ENCODE assay signal across 10 mouse cellular contexts in the genomic region with DNA sequence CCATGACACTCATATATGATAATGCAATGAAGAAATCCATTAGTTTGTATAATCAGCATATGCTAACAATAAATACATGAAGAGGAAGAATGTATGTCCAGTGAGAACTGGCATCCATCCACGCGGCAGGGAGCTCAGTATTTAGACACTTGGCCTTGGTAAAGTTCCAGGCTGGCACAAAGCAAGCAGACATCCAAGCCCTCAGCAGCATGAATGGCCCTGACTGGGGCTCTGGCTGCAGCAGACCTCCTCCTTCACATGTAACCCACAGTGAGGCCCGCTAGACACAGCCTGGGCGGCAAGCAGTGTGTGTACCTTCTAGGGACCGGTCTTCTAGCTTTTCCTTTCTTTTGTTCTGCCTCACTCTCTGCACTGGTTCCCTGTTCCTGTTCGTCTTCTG. TPM values are rescaled to one million over a fixed set of nuclear protein-coding genes. Genes with fewer than 3 reads are reported as not detected.
DNase-seq lines count a peak whose midpoint lies in the region; ATAC-seq and TF ChIP-seq lines count a peak whose summit lies in the region.
"Had no signal": no experiment of that assay in that cellular context is flagged by ENCODE, and none has a peak within 500 bp of the region (broad histone marks: within the 10 kb centered on the region; RNA-seq: fewer than 3 reads in every experiment).

No protein-coding gene starts in this region.

- TF ChIP-seq CTCF in lung, postnatal 0 days (IDR thresholded peaks at IDR 0.05): no peak

- H3K4me2 ChIP-seq in lung, embryonic 16.5 days (ENCODE audit: low read depth, low read length): no peak overlapping the region
- no peak overlapping the region for H3K4me2 ChIP-seq in lung, postnatal 0 days (replicated peaks; ENCODE audit: low read depth, low read length)
- no peak overlapping the region for H3K4me2 ChIP-seq in hindbrain, embryonic 16.5 days (ENCODE audit: low read length)

- no peaks in the 10 kb centered on the region for H3K4me1 ChIP-seq in lung, embryonic 16.5 days (replicated peaks; ENCODE audit: control insufficient read depth, insufficient read depth, low read length)
- H3K4me1 ChIP-seq in lung, postnatal 0 days (ENCODE audit: insufficient read depth, low read depth, low read length): no peaks in the 10 kb centered on the region
- no peaks in the 10 kb centered on the region for H3K4me1 ChIP-seq in hindbrain, embryonic 16.5 days (ENCODE audit: control insufficient read depth, insufficient read depth, low read depth, low read length)

- H3K9ac ChIP-seq in lung, embryonic 16.5 days (ENCODE audit: low read length): no peak overlapping the region
- H3K9ac ChIP-seq in lung, postnatal 0 days (replicated peaks; ENCODE audit: low read depth): no peak overlapping the region
- no peak overlapping the region for H3K9ac ChIP-seq in hindbrain, embryonic 16.5 days (ENCODE audit: low read depth, low read length)

- no peak overlapping the region for H3K4me3 ChIP-seq in lung, embryonic 16.5 days (ENCODE audit: low read length)
- no peak overlapping the region for H3K4me3 ChIP-seq in lung, postnatal 0 days (ENCODE audit: low read depth, low read length)
- no peak overlapping the region for H3K4me3 ChIP-seq in hindbrain, embryonic 16.5 days (ENCODE audit: low read length)
- H3K4me3 ChIP-seq: megakaryocyte, embryonic 14.5 days had no signal

- intact Hi-C loops in gastrocnemius, postnatal 36 days (cut with DNase I): no loop called here

- DNase-seq in gastrocnemius, adult 18-20 months (ENCODE audit: low spot score): peak; percentile 57
- no peak for DNase-seq in gastrocnemius, postnatal 36 days
- DNase-seq in lung, postnatal 0 days (ENCODE audit: low spot score): no peak
- peak; percentile 76 for DNase-seq in cerebellum, adult 11 months
- DNase-seq in lung, postnatal 14 days: no peak
- DNase-seq in thymus, postnatal 14 days: no peak
- DNase-seq: kidney, postnatal 10 days had no signal

- H3K27ac ChIP-seq in lung, embryonic 16.5 days (ENCODE audit: low read length): 0 out of 2 replicates have a peak overlapping the region, but pooled peaks have one; percentile 8
- no peak overlapping the region for H3K27ac ChIP-seq in lung, postnatal 0 days (ENCODE audit: low read length)
- H3K27ac ChIP-seq in hindbrain, embryonic 16.5 days (ENCODE audit: low read depth, low read length): peak overlapping the region; percentile 10; the same call in 1 of the 2 replicates

- H3K36me3 ChIP-seq in lung, embryonic 16.5 days (ENCODE audit: control insufficient read depth, insufficient read depth, low read length): peaks cover 49% of the 10 kb centered on the region
- H3K36me3 ChIP-seq in lung, postnatal 0 days (ENCODE audit: insufficient read depth, low read length): peaks cover 21% of the 10 kb centered on the region; the same call in 1 of the 2 replicates
- peaks cover 29% of the 10 kb centered on the region for H3K36me3 ChIP-seq in hindbrain, embryonic 16.5 days (ENCODE audit: control insufficient read depth, insufficient read depth, low read length)

- no peak for TF ChIP-seq EP300 in lung, postnatal 0 days (IDR thresholded peaks at IDR 0.05)

- H3K27me3 ChIP-seq in lung, embryonic 16.5 days (ENCODE audit: control insufficient read depth, insufficient read depth, low read depth, low read length): no peaks in the 10 kb centered on the region
- H3K27me3 ChIP-seq in lung, postnatal 0 days (replicated peaks; ENCODE audit: insufficient read depth, low read length): no peaks in the 10 kb centered on the region
- H3K27me3 ChIP-seq in hindbrain, embryonic 16.5 days (replicated peaks; ENCODE audit: control insufficient read depth, insufficient read depth, low read length): no peaks in the 10 kb centered on the region
- H3K27me3 ChIP-seq: megakaryocyte, embryonic 14.5 days had no signal

- WGBS in lung, embryonic 16.5 days: 86% methylated on average over 6 of the region's 6 CpGs
- WGBS in lung, postnatal 0 days: 76% methylated on average over 6 of the region's 6 CpGs
- WGBS in hindbrain, embryonic 16.5 days: 70% methylated on average over 6 of the region's 6 CpGs

- ATAC-seq in lung, embryonic 16.5 days (ENCODE audit: low read depth): peak; percentile 34; the same call in 1 of the 2 replicates
- no peak for ATAC-seq in lung, postnatal 0 days
- ATAC-seq in hindbrain, embryonic 16.5 days: peak; percentile 89

- H3K9me3 ChIP-seq in lung, embryonic 16.5 days (ENCODE audit: control insufficient read depth, low read length): no peaks in the 10 kb centered on the region
- no peaks in the 10 kb centered on the region for H3K9me3 ChIP-seq in lung, postnatal 0 days (ENCODE audit: low read length)
- H3K9me3 ChIP-seq in hindbrain, embryonic 16.5 days (ENCODE audit: control insufficient read depth, low read length): no peaks in the 10 kb centered on the region
- H3K9me3 ChIP-seq: megakaryocyte, embryonic 14.5 days had no signal

RNA-seq across cellular contexts. Expression of a gene that starts 34.1 kb away (rescaled TPM):
- 10 to 100 TPM; 29.8 to 39.6 TPM for total RNA-seq in gastrocnemius, adult 18-20 months (2021)
- 10 to 100 TPM; 22.4 to 39.9 TPM for total RNA-seq in gastrocnemius, postnatal 36 days (2021)
- 53.7 and 58.9 TPM in 2 replicates for polyA plus RNA-seq in lung, embryonic 16.5 days (2015; fragmentation: Nextera tagmentation; extraction: Ambion mirVana)
- polyA plus RNA-seq in lung, postnatal 0 days (2015; fragmentation: Nextera tagmentation; extraction: Ambion mirVana): 38.0 and 39.9 TPM in 2 replicates
- 34.0 and 35.3 TPM in 2 replicates for polyA plus RNA-seq in hindbrain, embryonic 16.5 days (2015; fragmentation: Nextera tagmentation; extraction: Ambion mirVana)

Comparison
In these comparisons a context has a peak if more than half of its experiments do, and no peak if none do; other contexts are left out.
1. DNase-seq: peak in gastrocnemius, adult 18-20 months (single experiment) and cerebellum, adult 11 months (single experiment); none in gastrocnemius, postnatal 36 days (0 of 2), lung, postnatal 0 days (single experiment), lung, postnatal 14 days (single experiment) and thymus, postnatal 14 days (single experiment).